ENCODE assay signal across 8 mouse cellular contexts in the genomic region with DNA sequence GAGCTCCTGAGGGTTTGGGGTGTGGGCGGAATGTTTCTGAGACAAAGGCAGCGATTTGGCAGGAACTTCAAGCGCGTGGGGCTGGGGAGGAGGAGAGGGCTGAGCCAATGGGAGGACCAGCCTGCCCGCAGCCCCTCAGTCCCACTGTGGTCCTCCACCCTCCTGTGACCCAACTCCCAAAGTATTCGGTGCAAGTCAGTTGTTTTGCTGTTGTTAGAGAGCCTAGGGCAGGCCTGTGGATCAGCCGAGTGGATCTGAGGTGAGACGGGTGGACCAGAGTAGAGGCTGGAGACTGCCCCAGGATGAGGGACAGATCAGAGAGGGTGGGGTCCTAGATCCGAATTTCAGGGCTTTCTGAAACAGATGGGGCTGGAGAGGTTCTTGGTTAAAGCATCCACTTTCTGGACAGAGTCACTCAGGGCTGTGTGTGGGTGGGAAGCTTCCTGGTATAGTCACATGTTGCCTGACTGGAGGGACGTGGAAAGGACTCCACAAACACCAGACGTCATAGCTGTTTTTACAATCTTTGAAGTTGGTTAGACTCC.
DNase-seq lines count a peak whose midpoint lies in the region; ATAC-seq and TF ChIP-seq lines count a peak whose summit lies in the region.

No protein-coding gene starts in this region.

- no peaks in the 10 kb centered on the region for H3K36me3 ChIP-seq in liver, postnatal 0 days (replicated peaks; ENCODE audit: insufficient read depth, low read length)
- no peaks in the 10 kb centered on the region for H3K36me3 ChIP-seq in neural tube, embryonic 12.5 days

- peak overlapping the region; percentile 19; the same call in 1 of the 2 replicates for H3K27ac ChIP-seq in bone marrow macrophage, adult 2 months (ENCODE audit: insufficient read depth, low read depth, low read length)
- peak overlapping the region; percentile 73 for H3K27ac ChIP-seq in layer of hippocampus, adult 2 months
- peak overlapping the region; percentile 53 for H3K27ac ChIP-seq in liver, postnatal 0 days (ENCODE audit: low read depth)
- no peak overlapping the region for H3K27ac ChIP-seq in neural tube, embryonic 12.5 days

- H3K4me1 ChIP-seq in bone marrow macrophage, adult 2 months (ENCODE audit: control insufficient read depth, insufficient read depth, low read length) = peaks cover 32% of the 10 kb centered on the region
- peaks cover 12% of the 10 kb centered on the region for H3K4me1 ChIP-seq in liver, postnatal 0 days (ENCODE audit: insufficient read depth)
- H3K4me1 ChIP-seq in neural tube, embryonic 12.5 days = peaks cover 3% of the 10 kb centered on the region; the same call in 1 of the 2 replicates

- TF ChIP-seq POLR2A in bone marrow macrophage, adult 2 months (IDR thresholded peaks at IDR 0.05; ENCODE audit: borderline replicate concordance, low read depth, low read length) = no peak

- DNase-seq in frontal cortex, adult 2 months (ENCODE audit: extremely low spot score in 1 of 2, low spot score in 1 of 2) = peak; percentile 74 to 88
- DNase-seq in heart, postnatal 4 days = peak; percentile 81
- DNase-seq in layer of hippocampus, adult 2 months (ENCODE audit: low spot score in 2 of 2) = peak; percentile 52 to 76
- no peak for DNase-seq in liver, postnatal 0 days
- DNase-seq in urinary bladder, adult 2 months (ENCODE audit: low spot score) = peak; percentile 29

- H3K9me3 ChIP-seq in liver, postnatal 0 days (ENCODE audit: low read length) = no peaks in the 10 kb centered on the region
- H3K9me3 ChIP-seq in neural tube, embryonic 12.5 days = no peaks in the 10 kb centered on the region

- no peak for TF ChIP-seq CTCF in bone marrow macrophage, adult 2 months (IDR thresholded peaks at IDR 0.05; ENCODE audit: low read depth, low read length)
- TF ChIP-seq CTCF in layer of hippocampus, adult 2 months (conservative IDR thresholded peaks at IDR 0.05) = no peak
- no peak for TF ChIP-seq CTCF in liver, postnatal 0 days (IDR thresholded peaks at IDR 0.05; ENCODE audit: low read depth)

- ATAC-seq in CD4-positive, CD25-positive, alpha-beta regulatory T cell, adult 4 months = peak; percentile 69
- ATAC-seq in liver, postnatal 0 days = peak; percentile 36; the same call in 1 of the 2 replicates
- peak; percentile 90 for ATAC-seq in neural tube, embryonic 12.5 days (ENCODE audit: low FRiP score, low read depth)

- no peak overlapping the region for H3K4me3 ChIP-seq in bone marrow macrophage, adult 2 months (ENCODE audit: insufficient read depth, low read length)
- peak overlapping the region; percentile 50 for H3K4me3 ChIP-seq in layer of hippocampus, adult 2 months
- peak overlapping the region; percentile 26; the same call in 1 of the 2 replicates for H3K4me3 ChIP-seq in liver, postnatal 0 days (ENCODE audit: low read depth, low read length)
- H3K4me3 ChIP-seq in neural tube, embryonic 12.5 days = peak overlapping the region; percentile 31; the same call in 1 of the 2 replicates

- WGBS in liver, postnatal 0 days (ENCODE audit: insufficient replicate concordance) = 32% methylated on average over 11 of the region's 11 CpGs
- WGBS in neural tube, embryonic 12.5 days = 35% methylated on average over 11 of the region's 11 CpGs

- TF ChIP-seq EP300 in liver, postnatal 0 days (IDR thresholded peaks at IDR 0.05; ENCODE audit: low read depth) = no peak

- peak overlapping the region; percentile 28; the same call in 1 of the 2 replicates for H3K9ac ChIP-seq in liver, postnatal 0 days (replicated peaks)
- 0 out of 2 replicates have a peak overlapping the region, but pooled peaks have one; percentile 35 for H3K9ac ChIP-seq in neural tube, embryonic 12.5 days

- H3K27me3 ChIP-seq in liver, postnatal 0 days (ENCODE audit: insufficient read depth, low read length) = no peaks in the 10 kb centered on the region
- no peaks in the 10 kb centered on the region for H3K27me3 ChIP-seq in neural tube, embryonic 12.5 days (replicated peaks)

- H3K4me2 ChIP-seq in liver, postnatal 0 days (ENCODE audit: low read depth, low read length) = peak overlapping the region; percentile 63
- peak overlapping the region; percentile 64 for H3K4me2 ChIP-seq in neural tube, embryonic 12.5 days (replicated peaks)

Comparison
In these comparisons a context has a peak if more than half of its experiments do, and no peak if none do; other contexts are left out.
1. ATAC-seq: peak in every context shown above with its lines; median percentile 90 in neural tube, embryonic 12.5 days; 69 in CD4-positive, CD25-positive, alpha-beta regulatory T cell, adult 4 months; 36 in liver, postnatal 0 days.